Mouse (Mus musculus): ENCODE measurements around the gene B9d2. TPM values are rescaled to one million over a fixed set of nuclear protein-coding genes. Genes with fewer than 3 reads are reported as not detected.

B9d2 gene
- polyA plus RNA-seq, 2 experiments: 25.1 to 28.1 TPM

GRCm38 (mm10) chr7:25674297-25674696, 6.3 kb upstream of the B9d2 start:
- TF ChIP-seq POLR2A (IDR thresholded peaks at IDR 0.05; ENCODE audit: borderline replicate concordance, extremely low read depth, insufficient read depth, insufficient read length): no peak
- 25% methylated on average over 9 of the region's 9 CpGs for WGBS
- peaks cover 3% of the 10 kb centered on the region; the same call in 1 of the 2 replicates for H3K4me1 ChIP-seq (ENCODE audit: control insufficient read depth, insufficient read depth, low read length)
- peaks cover 25% of the 10 kb centered on the region for H3K27me3 ChIP-seq (ENCODE audit: control insufficient read depth, insufficient read depth, low read length)
- H3K9ac ChIP-seq (ENCODE audit: low read depth, low read length, severe bottlenecking): peak overlapping the region; percentile 51; the same call in 1 of the 2 replicates
- DNase-seq (ENCODE audit: low spot score) (no peak), ATAC-seq (ENCODE audit: low FRiP score, low read depth) (no peak)
- H3K9me3 ChIP-seq (ENCODE audit: control insufficient read depth, low read length): no peaks in the 10 kb centered on the region
- peak overlapping the region; percentile 58 for H3K4me2 ChIP-seq (replicated peaks; ENCODE audit: low read depth, low read length, severe bottlenecking)
- peak overlapping the region; percentile 29; the same call in 1 of the 2 replicates for H3K4me3 ChIP-seq (replicated peaks; ENCODE audit: low read length)
- H3K36me3 ChIP-seq (ENCODE audit: control insufficient read depth, insufficient read depth, low read length): 0 out of 2 replicates have a peak, but pooled peaks cover 1% of the 10 kb centered on the region
- no peak overlapping the region for H3K27ac ChIP-seq (replicated peaks; ENCODE audit: low read depth, low read length)

DNA sequence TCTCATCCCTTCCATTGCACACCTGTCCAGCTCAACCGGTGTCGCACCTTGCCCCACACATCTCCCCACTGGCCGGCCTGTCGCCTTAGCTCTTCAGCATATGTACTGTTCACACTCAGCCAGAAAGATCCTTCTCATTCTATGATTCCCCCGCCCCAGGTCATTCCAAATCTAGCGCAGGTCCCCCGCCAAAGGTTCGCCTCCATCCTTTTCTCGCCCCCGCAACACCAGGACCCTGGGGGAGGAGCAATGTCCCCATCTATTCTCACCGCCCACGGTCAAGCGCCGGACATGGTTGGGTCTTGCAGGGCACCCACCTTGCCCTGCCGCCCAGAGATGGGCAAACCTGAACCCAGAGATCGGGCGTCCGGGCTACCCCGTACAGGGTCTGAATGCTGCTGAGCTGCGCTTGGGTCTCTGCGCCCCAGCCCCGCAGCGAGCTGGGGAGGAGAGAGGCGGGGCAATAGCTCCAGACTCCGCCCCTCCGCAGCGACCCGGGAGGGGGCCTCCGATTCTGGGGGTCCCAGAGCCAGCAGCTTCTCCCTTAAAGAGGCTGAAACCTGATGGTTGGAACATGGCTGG, 5.8 kb upstream of the B9d2 start, which contains the start of gene Tmem91:
Gene Tmem91, minus strand, starts transcription at position 448 of the 582 bp plus-strand sequence.
- TF ChIP-seq POLR2A (IDR thresholded peaks at IDR 0.05; ENCODE audit: borderline replicate concordance, extremely low read depth, insufficient read depth, insufficient read length): no peak
- DNase-seq (ENCODE audit: low spot score): no peak
- Histone ChIP-seq H3K27ac (replicated peaks; ENCODE audit: low read depth, low read length) (no peak within 1 kb of the TSS), H3K4me2 (replicated peaks; ENCODE audit: low read depth, low read length, severe bottlenecking) (peak within 1 kb of the TSS; percentile 58), H3K9me3 (ENCODE audit: control insufficient read depth, low read length) (no peaks in the 10 kb centered on the region), H3K36me3 (ENCODE audit: control insufficient read depth, insufficient read depth, low read length) (no peaks in the 10 kb centered on the region), H3K27me3 (ENCODE audit: control insufficient read depth, insufficient read depth, low read length) (peaks cover 25% of the 10 kb centered on the region), H3K9ac (ENCODE audit: low read depth, low read length, severe bottlenecking) (peak within 1 kb of the TSS; percentile 51), H3K4me1 (ENCODE audit: control insufficient read depth, insufficient read depth, low read length) (peaks cover 3% of the 10 kb centered on the region; the same call in 1 of the 2 replicates), H3K4me3 (replicated peaks; ENCODE audit: low read length) (peak within 1 kb of the TSS; percentile 29)
- ATAC-seq (ENCODE audit: low FRiP score, low read depth): no peak
- WGBS: 3% methylated on average over 29 of the region's 29 CpGs

- H3K27me3 ChIP-seq (ENCODE audit: control insufficient read depth, insufficient read depth, low read length): peaks cover 25% of the 10 kb centered on the region
- no peak overlapping the region for H3K27ac ChIP-seq (replicated peaks; ENCODE audit: low read depth, low read length)
- no peak overlapping the region for H3K9ac ChIP-seq (ENCODE audit: low read depth, low read length, severe bottlenecking)
- H3K4me3 ChIP-seq (replicated peaks; ENCODE audit: low read length): no peak overlapping the region
- H3K4me2 ChIP-seq (replicated peaks; ENCODE audit: low read depth, low read length, severe bottlenecking): peak overlapping the region; percentile 58; the same call in 1 of the 2 replicates
- H3K4me1 ChIP-seq (ENCODE audit: control insufficient read depth, insufficient read depth, low read length): peaks cover 8% of the 10 kb centered on the region; the same call in 1 of the 2 replicates
- WGBS: 47% methylated on average over 6 of the region's 6 CpGs
- DNase-seq (ENCODE audit: low spot score): no peak
- TF ChIP-seq POLR2A (IDR thresholded peaks at IDR 0.05; ENCODE audit: borderline replicate concordance, extremely low read depth, insufficient read depth, insufficient read length): no peak
- H3K9me3 ChIP-seq (ENCODE audit: control insufficient read depth, low read length): no peaks in the 10 kb centered on the region
- H3K36me3 ChIP-seq (ENCODE audit: control insufficient read depth, insufficient read depth, low read length): no peaks in the 10 kb centered on the region
- ATAC-seq (ENCODE audit: low FRiP score, low read depth): no peak
Observed at GRCm38 (mm10) chr7:25675405-25675804, 5.2 kb upstream of the B9d2 start.

DNA sequence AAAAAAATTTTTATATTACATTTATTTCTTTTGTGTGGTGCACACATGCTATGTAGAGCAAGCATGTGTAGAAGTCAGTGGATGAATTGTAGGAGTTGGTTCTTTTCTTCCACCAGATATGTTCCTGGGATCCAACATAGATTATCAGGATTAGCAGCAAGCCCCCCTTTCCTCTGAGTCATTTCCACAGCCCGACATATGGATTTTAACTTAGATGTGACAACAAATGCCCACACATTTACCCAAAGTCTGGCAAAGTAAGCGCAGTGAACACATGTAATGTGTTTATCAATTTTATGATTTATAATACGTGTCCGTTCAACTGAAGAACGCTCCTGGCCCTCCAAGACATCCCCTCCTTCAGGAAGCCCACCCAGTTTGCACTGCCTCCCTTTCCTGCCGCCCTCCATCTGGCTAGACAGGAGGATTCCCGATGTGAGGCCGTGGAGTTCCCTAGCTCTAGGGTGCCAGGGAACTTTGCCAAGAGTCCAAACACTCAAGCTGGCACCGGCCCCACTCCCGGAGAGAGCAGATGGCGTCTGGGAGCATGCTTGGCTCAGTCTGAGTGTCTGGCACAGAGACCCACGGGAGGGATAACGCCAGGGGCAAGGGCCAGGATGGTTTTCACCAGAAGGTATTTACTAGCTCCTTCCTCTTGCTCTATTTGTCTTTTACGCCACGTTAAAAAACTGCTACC, 4.3 kb upstream of the B9d2 start:
- no peak overlapping the region for H3K27ac ChIP-seq (replicated peaks; ENCODE audit: low read depth, low read length)

GRCm38 (mm10) chr7:25677013-25677412, 3.6 kb upstream of the B9d2 start:
- no peaks in the 10 kb centered on the region for H3K36me3 ChIP-seq (ENCODE audit: control insufficient read depth, insufficient read depth, low read length)
- no peak for TF ChIP-seq POLR2A (IDR thresholded peaks at IDR 0.05; ENCODE audit: borderline replicate concordance, extremely low read depth, insufficient read depth, insufficient read length)
- H3K9me3 ChIP-seq (ENCODE audit: control insufficient read depth, low read length): no peaks in the 10 kb centered on the region
- peaks cover 25% of the 10 kb centered on the region for H3K27me3 ChIP-seq (ENCODE audit: control insufficient read depth, insufficient read depth, low read length)
- peaks cover 12% of the 10 kb centered on the region; the same call in 1 of the 2 replicates for H3K4me1 ChIP-seq (ENCODE audit: control insufficient read depth, insufficient read depth, low read length)
- ATAC-seq (ENCODE audit: low FRiP score, low read depth): no peak
- no peak overlapping the region for H3K27ac ChIP-seq (replicated peaks; ENCODE audit: low read depth, low read length)
- DNase-seq (ENCODE audit: low spot score): no peak
- no peak overlapping the region for H3K4me3 ChIP-seq (replicated peaks; ENCODE audit: low read length)
- 88% methylated on average over 7 of the region's 7 CpGs for WGBS
- H3K4me2 ChIP-seq (replicated peaks; ENCODE audit: low read depth, low read length, severe bottlenecking): no peak overlapping the region
- H3K9ac ChIP-seq (ENCODE audit: low read depth, low read length, severe bottlenecking): no peak overlapping the region

More for the DNA sequence above, 4.3 kb upstream of the B9d2 start:
- Histone ChIP-seq H3K4me3 (replicated peaks; ENCODE audit: low read length) (no peak overlapping the region), H3K4me1 (ENCODE audit: control insufficient read depth, insufficient read depth, low read length) (peaks cover 11% of the 10 kb centered on the region; the same call in 1 of the 2 replicates), H3K9me3 (ENCODE audit: control insufficient read depth, low read length) (no peaks in the 10 kb centered on the region), H3K4me2 (replicated peaks; ENCODE audit: low read depth, low read length, severe bottlenecking) (no peak overlapping the region), H3K9ac (ENCODE audit: low read depth, low read length, severe bottlenecking) (no peak overlapping the region), H3K36me3 (ENCODE audit: control insufficient read depth, insufficient read depth, low read length) (no peaks in the 10 kb centered on the region), H3K27me3 (ENCODE audit: control insufficient read depth, insufficient read depth, low read length) (peaks cover 25% of the 10 kb centered on the region)
- DNase-seq (ENCODE audit: low spot score): peak; percentile 38
- 54% methylated on average over 15 of the region's 15 CpGs for WGBS
- no peak for ATAC-seq (ENCODE audit: low FRiP score, low read depth)
- TF ChIP-seq POLR2A (IDR thresholded peaks at IDR 0.05; ENCODE audit: borderline replicate concordance, extremely low read depth, insufficient read depth, insufficient read length): no peak
